Mouse (Mus musculus) lung, postnatal 14 days (tissue): Measurements from ENCODE around the gene Gas7.

ENCODE experiments used
- DNase-seq: peaks from one replicate; pipeline ENCODE4 v3.0.0; 2021

Gene Gas7

GRCm38 (mm10) chr11:67632906-67633305 is 177.7 kb downstream of the Gas7 start:
- DNase-seq, result no peak

DNA sequence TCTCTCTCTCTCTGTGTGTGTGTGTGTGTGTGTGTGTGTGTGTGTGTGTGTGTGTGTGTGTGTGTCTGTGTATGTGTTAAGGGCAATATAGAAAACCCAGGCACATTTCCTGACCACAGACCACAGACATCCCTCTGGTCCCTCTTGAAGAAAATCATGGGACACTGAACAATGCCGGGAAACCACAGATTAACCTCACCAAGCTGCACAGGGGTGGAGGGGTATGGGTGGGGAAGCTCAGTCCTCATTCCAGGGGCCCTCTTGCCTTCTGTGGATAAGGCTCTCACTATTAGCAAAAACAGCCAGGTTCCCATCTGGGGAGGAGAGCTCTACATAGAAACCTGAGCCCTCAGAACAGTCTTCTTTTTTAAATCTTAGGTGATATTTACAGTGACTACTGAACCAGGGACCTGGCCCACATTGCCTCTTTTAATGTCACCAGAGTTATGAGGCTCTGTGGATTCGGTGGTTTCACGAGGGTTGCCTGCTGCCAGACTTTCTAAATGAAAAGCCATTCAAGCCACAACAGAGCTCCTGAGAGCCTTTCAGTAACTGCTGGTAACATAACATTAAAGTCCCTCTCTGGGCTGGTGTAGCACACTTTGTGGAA is 178.5 kb downstream of the Gas7 start:
- DNase-seq, result no peak

DNA sequence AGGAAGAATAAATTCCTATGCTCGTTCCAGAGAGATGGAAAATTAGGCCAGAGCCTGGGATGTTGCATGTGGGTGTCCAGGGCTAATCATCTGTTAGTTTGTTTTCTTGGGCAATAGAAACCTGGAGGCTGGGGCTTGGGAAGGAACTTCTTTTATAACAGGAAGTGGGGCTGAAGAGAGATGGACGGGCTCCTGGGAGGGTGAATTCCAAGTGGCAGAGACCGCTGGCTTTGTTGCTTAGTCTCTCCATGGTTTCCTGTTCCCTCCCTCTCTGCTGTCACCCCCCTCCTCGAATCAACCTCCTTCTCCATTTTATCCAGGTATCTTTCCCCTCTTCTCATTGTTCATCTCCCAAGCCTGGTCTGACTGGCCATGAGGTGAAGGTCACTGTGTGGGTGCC is 181.0 kb downstream of the Gas7 start:
- no peak for DNase-seq

- no peak for DNase-seq
These were observed 181.8 kb downstream of the Gas7 start for GRCm38 (mm10) chr11:67636905-67637586.

DNA sequence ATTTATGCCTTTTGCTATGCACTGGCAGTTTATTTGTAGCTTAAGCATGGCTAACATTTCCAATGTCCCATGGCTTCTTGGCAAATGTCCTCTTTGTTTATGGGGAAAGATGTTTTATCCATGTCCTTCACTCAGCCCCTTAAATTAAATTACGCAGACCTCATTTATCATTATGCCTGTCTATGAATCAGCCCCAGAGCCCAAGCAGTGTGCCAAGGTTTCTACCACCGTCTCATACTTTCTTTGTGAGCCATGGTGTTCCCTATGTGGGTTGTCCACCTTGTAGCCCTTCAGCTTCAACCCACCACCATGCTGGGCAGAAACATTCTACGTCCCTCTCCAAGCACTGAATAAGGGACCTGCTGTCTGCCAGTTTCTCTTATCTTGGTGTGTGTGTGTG is 183.2 kb downstream of the Gas7 start:
- no peak for DNase-seq

- DNase-seq, result no peak
These were observed 185.1 kb downstream of the Gas7 start for GRCm38 (mm10) chr11:67640299-67640698.

- DNase-seq, result no peak
These were observed 187.2 kb downstream of the Gas7 start for GRCm38 (mm10) chr11:67642421-67642820.

GRCm38 (mm10) chr11:67642835-67643234 is 187.6 kb downstream of the Gas7 start:
- no peak for DNase-seq

DNA sequence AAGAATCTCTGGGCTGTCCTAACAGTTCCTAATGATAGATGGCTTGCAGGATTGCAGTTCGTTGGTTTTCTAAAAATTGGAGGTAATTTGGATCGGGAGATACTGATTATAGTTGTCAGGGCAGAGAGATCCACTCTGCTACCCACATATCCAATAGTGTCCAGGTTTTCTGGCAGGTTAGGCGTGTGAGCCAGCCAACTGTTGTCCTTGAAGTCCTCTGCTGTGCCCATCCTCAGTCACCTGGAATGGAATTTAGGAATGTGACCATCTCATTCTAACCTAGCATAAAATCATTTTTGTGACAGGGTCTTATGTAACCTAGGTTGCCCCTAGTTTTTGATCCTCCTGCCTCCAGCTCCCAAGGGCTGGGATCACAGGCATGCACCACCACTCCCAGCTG is 188.2 kb downstream of the Gas7 start:
- DNase-seq, result no peak

- DNase-seq, result no peak
These were observed 189.5 kb downstream of the Gas7 start for GRCm38 (mm10) chr11:67644632-67645149.

DNA sequence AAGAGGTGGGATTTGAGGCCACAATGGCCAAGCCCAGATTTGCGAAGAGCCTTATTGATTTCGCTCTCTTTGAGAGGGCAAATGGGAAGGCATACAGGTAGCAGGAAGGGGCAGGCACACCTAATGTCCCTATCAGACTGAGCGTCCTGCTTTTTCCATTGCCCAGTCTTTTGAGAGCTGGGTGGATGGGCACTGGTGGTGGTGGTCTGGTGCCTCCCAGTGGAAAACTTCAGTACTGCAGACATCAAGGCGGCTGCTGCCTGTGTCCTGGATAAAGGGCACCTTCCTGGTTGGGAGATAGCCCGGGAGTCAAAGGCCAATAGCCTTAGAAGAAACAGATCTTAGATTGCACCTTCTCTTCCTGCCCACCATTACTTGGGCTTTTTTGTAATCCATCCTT is 192.5 kb downstream of the Gas7 start:
- peak; percentile 82 for DNase-seq

DNA sequence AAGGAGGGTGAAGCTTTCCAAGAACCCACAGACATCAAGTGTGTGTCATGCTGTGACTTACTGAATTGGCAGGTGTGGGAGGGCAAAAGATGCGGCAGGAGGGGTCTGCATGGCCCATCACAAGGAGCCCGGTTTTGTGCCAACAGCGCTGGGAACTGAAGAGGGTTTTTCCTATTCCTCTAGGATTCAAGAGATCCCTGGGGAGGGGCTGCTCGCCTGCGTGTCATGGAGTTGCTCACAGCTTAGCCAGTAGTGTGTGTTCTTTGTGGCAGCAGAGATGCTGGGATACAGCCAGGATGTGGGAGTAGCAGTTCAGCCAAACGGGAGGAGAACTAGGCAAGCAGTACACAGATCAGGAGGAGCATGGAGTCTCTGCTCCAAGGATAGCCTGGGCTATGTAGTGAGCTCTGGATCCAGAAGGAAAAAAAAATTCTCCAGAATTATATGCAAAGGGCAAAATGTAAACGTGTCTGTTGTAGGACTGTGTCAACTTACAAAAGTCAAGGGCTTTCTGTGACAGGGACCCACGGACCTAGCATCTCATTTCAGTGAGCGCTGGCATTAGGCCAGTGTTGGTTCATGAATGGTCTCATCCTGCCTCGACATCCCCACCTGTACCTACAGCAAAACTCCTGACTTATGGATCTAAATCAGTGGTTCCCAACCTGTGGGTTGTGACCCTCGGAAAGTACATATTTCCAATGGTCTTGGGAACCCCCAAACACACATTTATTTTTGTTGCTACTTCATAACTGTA is 193.6 kb downstream of the Gas7 start:
- DNase-seq, result peak; percentile 19

- DNase-seq, result no peak
These were observed 194.9 kb downstream of the Gas7 start for GRCm38 (mm10) chr11:67649971-67650707.

DNA sequence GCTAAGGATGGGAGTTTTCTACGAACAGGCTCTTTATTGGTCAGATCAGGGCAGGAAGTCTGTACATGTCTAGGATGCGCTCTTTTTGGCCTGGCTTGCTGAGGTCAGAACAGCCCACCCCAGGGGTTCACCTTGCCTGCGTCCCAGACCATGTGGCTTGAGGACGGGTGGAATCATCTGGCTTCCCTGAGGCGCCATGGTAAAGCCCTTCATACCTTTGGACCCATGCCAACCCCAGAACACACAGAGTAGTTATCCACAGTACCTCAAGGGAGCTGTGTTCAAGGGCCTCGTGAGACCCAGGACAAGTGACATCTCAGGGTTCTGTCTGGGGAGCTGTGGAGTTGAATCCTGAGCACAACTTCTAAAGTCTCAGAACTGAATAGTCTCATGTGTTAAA is 196.5 kb downstream of the Gas7 start:
- DNase-seq, result no peak

DNA sequence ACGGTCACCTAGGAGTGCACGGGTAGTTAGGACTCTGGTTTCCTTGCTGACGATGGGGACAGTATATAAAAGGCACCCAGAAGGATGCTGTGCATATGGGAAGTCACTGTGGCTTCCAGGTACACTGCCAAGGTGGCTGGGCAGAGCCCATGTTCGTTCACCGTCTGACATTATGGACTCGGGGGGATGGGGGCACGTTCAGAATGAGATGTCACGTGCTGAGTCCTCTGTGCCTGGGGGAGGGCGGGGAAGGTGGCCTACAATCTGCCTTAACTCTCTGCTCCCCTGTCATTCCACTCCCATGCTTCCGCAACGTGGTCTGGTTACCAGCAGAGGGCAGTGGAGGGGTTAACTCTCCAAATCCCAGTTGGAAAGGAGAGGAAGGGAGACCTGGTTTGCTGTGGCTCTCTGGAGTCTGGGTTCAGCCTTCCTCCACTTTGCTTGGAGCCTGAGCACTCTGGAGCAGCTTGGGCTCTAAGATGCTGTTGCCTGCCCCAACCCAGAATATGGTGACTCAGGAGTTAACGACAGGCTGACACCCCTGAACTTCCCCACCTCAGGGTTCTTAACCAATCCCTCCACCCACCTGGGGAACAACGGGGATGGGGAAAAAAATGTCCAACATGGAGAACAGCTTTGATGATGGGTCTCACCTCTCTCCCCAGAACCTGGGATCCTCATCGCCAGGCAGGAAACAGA is 197.1 kb downstream of the Gas7 start:
- DNase-seq, result peak; percentile 24

GRCm38 (mm10) chr11:67652893-67653255 is 197.6 kb downstream of the Gas7 start:
- DNase-seq, result no peak

- no peak for DNase-seq
These were observed 198.4 kb downstream of the Gas7 start for GRCm38 (mm10) chr11:67653521-67654090.

- DNase-seq, result no peak
These were observed 199.3 kb downstream of the Gas7 start for GRCm38 (mm10) chr11:67654514-67654913.

DNA sequence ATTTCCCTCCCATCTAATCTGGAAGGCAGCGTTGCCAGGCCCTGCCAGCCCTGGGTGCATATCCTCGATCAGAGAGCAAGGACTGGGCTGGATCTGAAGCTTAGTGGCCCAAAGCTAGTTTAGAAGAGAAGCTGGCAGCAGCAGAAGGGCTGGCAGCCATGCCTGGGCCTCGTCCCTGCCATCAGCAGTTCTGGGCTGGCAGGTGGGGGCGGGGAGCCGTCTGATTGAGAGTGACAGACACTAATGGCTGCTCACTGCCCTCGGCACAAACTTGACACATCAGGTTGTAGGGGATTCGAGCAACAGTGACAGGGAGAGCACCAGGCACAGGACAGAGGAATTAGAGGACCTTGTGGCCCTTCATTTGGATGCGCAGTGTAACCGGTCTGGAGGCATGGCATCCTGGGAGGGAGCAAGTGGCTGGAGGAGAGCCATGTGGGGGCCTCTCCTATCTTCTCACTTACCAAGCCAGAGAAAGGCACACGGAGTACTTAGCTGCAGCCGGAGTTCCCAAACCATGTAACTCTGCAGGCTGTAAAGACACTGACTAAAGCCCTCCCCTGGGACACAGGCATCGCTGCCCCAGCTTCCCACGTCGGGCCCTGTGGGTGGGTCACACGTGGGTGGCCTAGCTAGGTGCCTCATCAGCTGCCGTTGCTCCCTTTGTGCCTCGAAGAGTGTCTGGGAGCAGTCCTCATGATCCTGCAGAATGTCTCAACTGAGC is 200.2 kb downstream of the Gas7 start:
- DNase-seq, result no peak

GRCm38 (mm10) chr11:67656366-67656765 is 201.1 kb downstream of the Gas7 start:
- DNase-seq, result no peak

GRCm38 (mm10) chr11:67656811-67657210 is 201.6 kb downstream of the Gas7 start:
- no peak for DNase-seq
